Mouse (Mus musculus) C2C12 (cell line): ENCODE measurements at regions not wholly inside any gene's neighbourhood (a gene's known extent, or its start where the extent isn't known, plus 50 kb on each side); places are given as distances from the start of the nearest gene placed in this dataset.

Experiments used
- H3K27me3 ChIP-seq: one replicate; pipeline ENCODE4 v1.6.1; 2011; ENCODE audit not compliant: control insufficient read depth, insufficient read depth, insufficient read length
- H3K36me3 ChIP-seq: one replicate; pipeline ENCODE4 v1.6.1; 2011; ENCODE audit not compliant: control insufficient read depth, insufficient read depth
- H3K4me3 ChIP-seq: one replicate; pipeline ENCODE4 v1.5.1; 2011; ENCODE audit warnings: mild to moderate bottlenecking, control low read depth; ENCODE audit not compliant: poor library complexity, insufficient read depth, severe bottlenecking
- H3K79me2 ChIP-seq: one replicate; pipeline ENCODE4 v1.6.1; 2011; ENCODE audit not compliant: control insufficient read depth, insufficient read depth
- H3K79me3 ChIP-seq: one replicate; pipeline ENCODE4 v1.6.1; 2011; ENCODE audit warnings: low read depth, control low read depth
- H3ac ChIP-seq: one replicate; pipeline ENCODE3; 2011; ENCODE audit warnings: low read depth; ENCODE audit not compliant: control insufficient read depth, insufficient read length
- CEBPB ChIP-seq: IDR thresholded peaks from one replicate; pipeline ENCODE4 v1.6.1; 2011; ENCODE audit warnings: low read depth, mild to moderate bottlenecking, control low read depth, moderate library complexity
- CTCF ChIP-seq: IDR thresholded peaks from one replicate; pipeline ENCODE4 v1.5.1; 2011; ENCODE audit not compliant: control insufficient read depth, insufficient read depth, insufficient read length
- FOSL1 ChIP-seq: IDR thresholded peaks from one replicate; pipeline ENCODE4 v1.8.0; 2011; ENCODE audit warnings: mild to moderate bottlenecking, low read length; ENCODE audit not compliant: poor library complexity, insufficient read depth, severe bottlenecking
- MAX ChIP-seq: IDR thresholded peaks from one replicate; pipeline ENCODE4 v1.6.1; 2011; ENCODE audit warnings: mild to moderate bottlenecking, control low read depth
- MYOD1 ChIP-seq: IDR thresholded peaks from one replicate; pipeline ENCODE4 v1.6.1; 2011; ENCODE audit warnings: low read depth; ENCODE audit not compliant: control insufficient read depth, insufficient read length
- MYOG ChIP-seq: IDR thresholded peaks from one replicate; pipeline ENCODE4 v1.6.1; 2011; ENCODE audit not compliant: control insufficient read depth, insufficient read length; ENCODE audit errors: extremely low read depth
- USF1 ChIP-seq: IDR thresholded peaks from one replicate; pipeline ENCODE4 v1.6.1; 2011; ENCODE audit warnings: low read depth, mild to moderate bottlenecking, control low read depth, moderate library complexity

GRCm38 (mm10) chr4:89038135-89038534 lies 98.8 kb upstream of the Mtap start:
- Histone ChIP-seq H3K4me3 (no peak overlapping the region), H3K79me3 (no peaks in the 10 kb centered on the region), H3K36me3 (no peaks in the 10 kb centered on the region), H3K79me2 (peaks cover 19% of the 10 kb centered on the region), H3K27me3 (no peaks in the 10 kb centered on the region), H3ac (peak overlapping the region; percentile 30)
- no peak for TF ChIP-seq CEBPB
- peak; percentile 87 for TF ChIP-seq MYOD1
- TF ChIP-seq CTCF: no peak

- H3K4me3 ChIP-seq: no peak overlapping the region
Measured at GRCm38 (mm10) chr4:89034822-89035221, 102.1 kb upstream of the Mtap start.

DNA sequence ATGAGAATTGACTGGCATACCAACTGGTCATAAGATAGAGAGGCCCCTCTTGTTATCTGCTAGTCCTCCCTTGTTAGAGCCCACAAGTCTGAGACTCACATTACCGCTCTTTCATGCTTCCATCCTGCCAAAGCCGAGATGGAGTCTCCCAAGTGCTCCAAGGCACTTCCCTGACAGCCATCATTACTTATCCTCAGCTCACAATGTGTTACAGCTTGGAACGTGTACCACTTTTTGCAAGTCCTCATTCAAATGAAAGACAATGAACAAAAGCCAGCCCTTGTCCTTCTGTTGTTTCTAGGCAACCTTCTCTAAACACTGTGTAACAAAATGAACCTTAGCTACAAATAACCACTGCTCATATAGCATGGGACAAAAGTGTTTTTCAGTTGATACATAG lies 102.6 kb upstream of the Mtap start:
- Histone ChIP-seq H3K36me3 (no peaks in the 10 kb centered on the region), H3K27me3 (no peaks in the 10 kb centered on the region), H3K79me2 (no peaks in the 10 kb centered on the region), H3K4me3 (no peak overlapping the region), H3K79me3 (no peaks in the 10 kb centered on the region), H3ac (no peak overlapping the region)
- no peak for TF ChIP-seq USF1
- TF ChIP-seq CTCF: no peak

More at GRCm38 (mm10) chr4:89034822-89035221, 102.1 kb upstream of the Mtap start:
- Histone ChIP-seq H3K27me3 (no peaks in the 10 kb centered on the region), H3K79me3 (no peaks in the 10 kb centered on the region), H3K79me2 (peaks cover 2% of the 10 kb centered on the region), H3K36me3 (no peaks in the 10 kb centered on the region), H3ac (no peak overlapping the region)
- TF ChIP-seq MYOD1: no peak
- TF ChIP-seq USF1: no peak
- no peak for TF ChIP-seq FOSL1
- no peak for TF ChIP-seq CTCF
- no peak for TF ChIP-seq CEBPB

DNA sequence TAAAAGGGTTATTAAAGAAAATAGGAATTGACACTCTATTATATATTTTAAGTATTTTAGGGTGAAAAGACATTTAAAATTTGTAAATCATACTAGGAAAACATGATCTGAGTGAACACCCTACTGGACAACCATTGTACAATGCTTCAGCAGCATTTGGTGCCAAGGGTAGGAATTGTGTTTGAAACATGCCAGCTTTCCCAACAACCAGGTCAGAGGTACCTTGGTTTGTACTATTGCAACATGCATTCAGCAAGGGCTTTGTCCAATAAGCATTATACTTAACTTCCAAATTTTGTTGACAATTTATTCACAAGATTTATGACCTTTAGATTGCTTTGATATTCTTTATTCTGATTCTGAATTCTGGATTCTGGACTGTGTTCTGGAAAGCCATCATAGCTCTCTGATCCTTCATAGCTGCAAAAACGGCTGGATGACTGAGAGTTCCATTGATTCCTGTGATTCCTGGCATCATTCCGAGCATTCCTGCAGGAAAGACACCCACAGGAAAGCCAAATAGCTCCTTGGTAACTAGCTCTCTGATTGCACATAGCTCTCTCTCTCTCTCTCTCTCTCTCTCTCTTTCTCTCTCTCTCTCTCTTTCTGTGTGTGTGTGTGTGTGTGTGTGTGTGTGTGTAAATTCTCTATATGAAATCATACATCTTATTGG lies 124.1 kb upstream of the Mtap start:
- TF ChIP-seq FOSL1 (no peak), MYOD1 (no peak), USF1 (no peak), CEBPB (no peak), MAX (no peak)
- H3K36me3 ChIP-seq: no peaks in the 10 kb centered on the region
- H3ac ChIP-seq: no peak overlapping the region
- no peaks in the 10 kb centered on the region for H3K27me3 ChIP-seq
- no peaks in the 10 kb centered on the region for H3K79me3 ChIP-seq
- no peaks in the 10 kb centered on the region for H3K79me2 ChIP-seq
- no peak overlapping the region for H3K4me3 ChIP-seq

- Histone ChIP-seq H3K36me3 (peaks cover 7% of the 10 kb centered on the region), H3K4me3 (no peak overlapping the region), H3ac (no peak overlapping the region), H3K79me2 (no peaks in the 10 kb centered on the region), H3K27me3 (no peaks in the 10 kb centered on the region), H3K79me3 (no peaks in the 10 kb centered on the region)
- TF ChIP-seq FOSL1: no peak
- no peak for TF ChIP-seq MAX
- TF ChIP-seq MYOD1: no peak
- TF ChIP-seq CTCF: no peak
- no peak for TF ChIP-seq CEBPB
- TF ChIP-seq USF1: no peak
- no peak for TF ChIP-seq MYOG
Measured at GRCm38 (mm10) chr4:89008561-89008960, 128.4 kb upstream of the Mtap start.

- Histone ChIP-seq H3K4me3 (no peak overlapping the region), H3K36me3 (peaks cover 5% of the 10 kb centered on the region), H3K79me2 (no peaks in the 10 kb centered on the region), H3K27me3 (no peaks in the 10 kb centered on the region), H3K79me3 (no peaks in the 10 kb centered on the region), H3ac (no peak overlapping the region)
- no peak for TF ChIP-seq CEBPB
- TF ChIP-seq FOSL1: no peak
- TF ChIP-seq CTCF: no peak
- TF ChIP-seq USF1: no peak
- no peak for TF ChIP-seq MYOG
Measured at GRCm38 (mm10) chr4:89001470-89001869, 121.5 kb upstream of the Ifne start.
